Mouse (Mus musculus) T-helper 1 cell (primary cell): ENCODE data around the gene Cobll1.

Experiments
- in situ Hi-C: fragments of 300-600 bp; cut with MboI, MseI; formaldehyde crosslinking; loops from one replicate; pipeline ENCODE4 v1.15.1; 2025; ENCODE audit warnings: high pct_unique_total_duplicates

Gene Cobll1

GRCm38 (mm10) chr2:65101388-65101787 is 137.8 kb downstream of the Cobll1 start:
- in situ Hi-C loops: no loop called here

GRCm38 (mm10) chr2:65100001-65100400 is 139.2 kb downstream of the Cobll1 start:
- in situ Hi-C loops: no loop called here

- in situ Hi-C loops: no loop called here
Measured at GRCm38 (mm10) chr2:65095571-65095970, 143.6 kb downstream of the Cobll1 start.

GRCm38 (mm10) chr2:65093990-65094389 is 145.2 kb downstream of the Cobll1 start:
- in situ Hi-C loops: no loop called here

- in situ Hi-C loops: no loop called here
Measured at GRCm38 (mm10) chr2:65090986-65091385, 148.2 kb downstream of the Cobll1 start.

GRCm38 (mm10) chr2:65087197-65087596 is 152.0 kb downstream of the Cobll1 start:
- in situ Hi-C loops: no loop called here

GRCm38 (mm10) chr2:65083411-65083810 is 155.8 kb downstream of the Cobll1 start:
- in situ Hi-C loops: no loop called here

GRCm38 (mm10) chr2:65077544-65077943 is 161.7 kb downstream of the Cobll1 start:
- in situ Hi-C loops: no loop called here

GRCm38 (mm10) chr2:65075840-65076239 is 163.4 kb downstream of the Cobll1 start:
- in situ Hi-C loops: no loop called here

- in situ Hi-C loops: no loop called here
Measured at GRCm38 (mm10) chr2:65075431-65075830, 163.8 kb downstream of the Cobll1 start.

- in situ Hi-C loops: no loop called here
Measured at GRCm38 (mm10) chr2:65072205-65072604, 167.0 kb downstream of the Cobll1 start.

GRCm38 (mm10) chr2:65053764-65054163 is 185.4 kb downstream of the Cobll1 start:
- in situ Hi-C loops: no loop called here

GRCm38 (mm10) chr2:65052191-65053012 is 186.8 kb downstream of the Cobll1 start:
- in situ Hi-C loops: no loop called here

- in situ Hi-C loops: no loop called here
Measured at GRCm38 (mm10) chr2:65050776-65051175, 188.4 kb downstream of the Cobll1 start.

- in situ Hi-C loops: no loop called here
Measured at GRCm38 (mm10) chr2:65048234-65049017, 190.8 kb downstream of the Cobll1 start.
